Mouse (Mus musculus): ENCODE results near the gene Adarb2. TPM values are rescaled to one million over a fixed set of nuclear protein-coding genes. Genes with fewer than 3 reads are reported as not detected.

Gene Adarb2
- total and polyA plus RNA-seq, 2 experiments = 0.09 TPM; not detected in 1

DNA sequence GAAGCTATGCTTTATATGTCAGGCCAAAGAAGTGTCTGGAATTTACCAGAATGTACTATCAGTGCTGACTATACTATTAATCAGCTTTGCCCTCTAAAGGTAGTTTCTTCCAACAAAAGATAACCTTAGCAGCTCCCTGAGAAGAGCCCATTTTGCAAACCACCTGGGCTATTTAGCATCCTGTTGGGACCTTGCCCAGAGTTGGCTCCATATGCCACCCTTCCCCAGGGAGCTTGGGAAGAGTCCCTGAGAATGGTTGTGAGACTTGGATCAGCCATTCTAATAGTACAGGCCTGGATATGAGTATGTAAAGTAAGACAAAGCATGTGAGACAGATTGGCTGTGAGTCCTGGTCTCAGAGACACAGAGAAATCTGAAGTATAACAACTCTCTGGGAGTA lies 149.7 kb downstream of the Adarb2 start:
- Histone ChIP-seq H3K4me1 (ENCODE audit: control insufficient read depth, insufficient read depth, low read length) (no peaks in the 10 kb centered on the region), H3K9ac (ENCODE audit: low read depth, low read length) (no peak overlapping the region), H3K4me3 (ENCODE audit: insufficient read depth, low read depth, low read length) (no peak overlapping the region), H3K36me3 (ENCODE audit: control insufficient read depth, insufficient read depth, low read length) (no peaks in the 10 kb centered on the region), H3K27ac (replicated peaks; ENCODE audit: insufficient read depth, low read depth, low read length) (no peak overlapping the region), H3K79me2 (ENCODE audit: control insufficient read depth, insufficient read depth, low read length) (no peaks in the 10 kb centered on the region), H3K27me3 (ENCODE audit: control insufficient read depth, insufficient read depth, low read length) (no peaks in the 10 kb centered on the region)
- TF ChIP-seq POLR2A (IDR thresholded peaks at IDR 0.05; ENCODE audit: extremely low read depth, insufficient read depth, low read length) (no peak), CTCF (IDR thresholded peaks at IDR 0.05; ENCODE audit: low read depth, low read length) (no peak)
- DNase-seq (ENCODE audit: extremely low read depth, low read depth, low spot score) = no peak

DNA sequence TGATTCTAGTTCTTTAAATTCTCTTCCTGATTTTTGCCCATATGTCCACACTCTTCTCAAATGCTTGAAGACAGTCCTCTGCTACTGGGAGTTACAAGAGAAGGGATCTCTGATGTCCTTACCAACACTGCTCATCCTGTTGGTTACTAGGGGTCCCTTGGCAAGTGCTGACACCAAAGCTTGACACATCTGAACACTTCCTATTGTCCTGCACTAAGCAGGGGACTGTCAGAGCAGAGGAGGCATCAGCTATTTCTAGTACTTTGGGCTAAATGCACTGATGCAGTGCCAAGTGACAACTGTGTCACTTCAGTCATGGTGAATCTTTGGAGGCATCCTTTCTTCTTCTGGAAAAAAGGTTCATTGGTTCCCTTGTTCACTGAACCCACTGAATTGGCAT lies 150.3 kb downstream of the Adarb2 start:
- H3K36me3 ChIP-seq (ENCODE audit: control insufficient read depth, insufficient read depth, low read length) = no peaks in the 10 kb centered on the region
- H3K9ac ChIP-seq (ENCODE audit: low read depth, low read length) = no peak overlapping the region
- no peak overlapping the region for H3K4me3 ChIP-seq (ENCODE audit: insufficient read depth, low read depth, low read length)
- TF ChIP-seq POLR2A (IDR thresholded peaks at IDR 0.05; ENCODE audit: extremely low read depth, insufficient read depth, low read length) (no peak), CTCF (IDR thresholded peaks at IDR 0.05; ENCODE audit: low read depth, low read length) (no peak)
- no peaks in the 10 kb centered on the region for H3K27me3 ChIP-seq (ENCODE audit: control insufficient read depth, insufficient read depth, low read length)
- H3K79me2 ChIP-seq (ENCODE audit: control insufficient read depth, insufficient read depth, low read length) = no peaks in the 10 kb centered on the region
- H3K27ac ChIP-seq (replicated peaks; ENCODE audit: insufficient read depth, low read depth, low read length) = no peak overlapping the region
- no peaks in the 10 kb centered on the region for H3K4me1 ChIP-seq (ENCODE audit: control insufficient read depth, insufficient read depth, low read length)
- no peak for DNase-seq (ENCODE audit: extremely low read depth, low read depth, low spot score)

DNA sequence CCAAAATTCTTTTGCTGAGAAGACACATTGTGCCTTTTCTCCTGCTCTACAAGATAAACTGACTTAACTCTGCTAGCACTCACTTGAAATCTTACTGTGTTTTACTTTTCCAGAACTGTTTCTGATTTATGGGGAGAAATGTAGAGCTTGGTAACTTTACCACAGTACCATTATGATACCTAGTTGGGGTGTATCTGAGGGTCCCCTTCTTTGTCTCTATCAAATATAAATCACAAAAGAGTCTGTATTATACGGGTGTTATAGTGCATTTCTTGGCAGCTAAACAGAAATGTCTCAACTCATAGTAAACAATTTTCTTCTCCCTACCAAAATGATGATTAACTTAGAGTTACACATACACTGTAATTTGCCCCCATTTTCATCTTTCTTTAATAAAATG lies 162.9 kb downstream of the Adarb2 start:
- Histone ChIP-seq H3K36me3 (ENCODE audit: control insufficient read depth, insufficient read depth, low read length) (no peaks in the 10 kb centered on the region), H3K9ac (ENCODE audit: low read depth, low read length) (no peak overlapping the region), H3K4me3 (ENCODE audit: insufficient read depth, low read depth, low read length) (no peak overlapping the region), H3K79me2 (ENCODE audit: control insufficient read depth, insufficient read depth, low read length) (no peaks in the 10 kb centered on the region), H3K4me1 (ENCODE audit: control insufficient read depth, insufficient read depth, low read length) (no peaks in the 10 kb centered on the region), H3K27ac (replicated peaks; ENCODE audit: insufficient read depth, low read depth, low read length) (no peak overlapping the region), H3K27me3 (ENCODE audit: control insufficient read depth, insufficient read depth, low read length) (no peaks in the 10 kb centered on the region)
- TF ChIP-seq CTCF (IDR thresholded peaks at IDR 0.05; ENCODE audit: low read depth, low read length) = no peak
- TF ChIP-seq POLR2A (IDR thresholded peaks at IDR 0.05; ENCODE audit: extremely low read depth, insufficient read depth, low read length) = no peak
- no peak for DNase-seq (ENCODE audit: extremely low read depth, low read depth, low spot score)
- WGBS = 75% methylated on average over 1 of the region's 1 CpGs

DNA sequence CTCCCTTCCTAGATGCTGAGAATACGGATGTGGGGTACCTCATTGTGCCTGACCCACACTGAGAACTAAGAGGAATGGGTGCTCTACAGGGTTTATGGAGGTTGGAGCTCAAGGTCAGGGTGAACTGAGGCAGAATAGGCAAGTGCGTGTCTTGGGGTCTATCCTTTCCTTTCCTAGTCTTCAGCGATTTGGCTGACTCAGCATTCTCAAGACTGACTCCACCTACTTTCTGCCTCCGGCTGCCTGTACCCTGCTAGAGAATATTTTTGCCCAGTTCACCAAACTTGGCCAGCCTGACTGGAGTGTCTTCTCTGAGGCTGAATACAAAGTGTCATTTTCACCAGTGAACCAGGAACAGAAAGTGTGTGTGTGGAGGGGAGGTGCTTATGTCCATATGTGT lies 163.4 kb downstream of the Adarb2 start:
- Histone ChIP-seq H3K36me3 (ENCODE audit: control insufficient read depth, insufficient read depth, low read length) (no peaks in the 10 kb centered on the region), H3K79me2 (ENCODE audit: control insufficient read depth, insufficient read depth, low read length) (no peaks in the 10 kb centered on the region), H3K9ac (ENCODE audit: low read depth, low read length) (no peak overlapping the region), H3K4me3 (ENCODE audit: insufficient read depth, low read depth, low read length) (no peak overlapping the region), H3K27me3 (ENCODE audit: control insufficient read depth, insufficient read depth, low read length) (no peaks in the 10 kb centered on the region), H3K27ac (replicated peaks; ENCODE audit: insufficient read depth, low read depth, low read length) (no peak overlapping the region), H3K4me1 (ENCODE audit: control insufficient read depth, insufficient read depth, low read length) (no peaks in the 10 kb centered on the region)
- DNase-seq (ENCODE audit: extremely low read depth, low read depth, low spot score) = no peak
- TF ChIP-seq CTCF (IDR thresholded peaks at IDR 0.05; ENCODE audit: low read depth, low read length) = no peak
- TF ChIP-seq POLR2A (IDR thresholded peaks at IDR 0.05; ENCODE audit: extremely low read depth, insufficient read depth, low read length) = no peak
- WGBS = 77% methylated on average over 4 of the region's 4 CpGs

DNA sequence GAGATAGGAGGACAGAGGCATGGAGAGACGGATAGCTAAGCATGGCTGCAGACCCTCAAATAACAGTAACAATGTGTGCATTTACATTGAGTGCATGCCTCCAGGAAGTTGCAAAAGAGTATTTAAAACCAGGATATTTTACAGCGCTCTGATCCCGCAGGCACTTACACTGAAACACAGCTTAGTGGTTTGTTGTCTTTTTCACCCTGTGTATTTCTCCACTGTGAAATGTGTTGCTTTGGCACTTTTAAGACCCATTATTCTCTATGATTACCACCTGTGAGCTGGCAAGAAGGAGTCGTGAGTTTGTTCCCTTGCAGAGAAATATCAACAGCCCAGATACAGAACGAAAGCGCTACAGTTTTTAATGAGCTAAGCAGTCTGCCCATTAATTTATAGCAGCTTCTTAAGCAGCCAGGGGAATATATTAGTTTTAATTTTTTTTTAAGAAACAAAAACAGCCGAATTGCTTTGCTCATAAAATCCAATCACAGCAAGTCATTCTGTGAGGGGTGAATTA lies 167.3 kb downstream of the Adarb2 start:
- Histone ChIP-seq H3K27ac (replicated peaks; ENCODE audit: insufficient read depth, low read depth, low read length) (no peak overlapping the region), H3K4me3 (ENCODE audit: insufficient read depth, low read depth, low read length) (no peak overlapping the region), H3K4me1 (ENCODE audit: control insufficient read depth, insufficient read depth, low read length) (no peaks in the 10 kb centered on the region), H3K27me3 (ENCODE audit: control insufficient read depth, insufficient read depth, low read length) (no peaks in the 10 kb centered on the region), H3K79me2 (ENCODE audit: control insufficient read depth, insufficient read depth, low read length) (no peaks in the 10 kb centered on the region), H3K36me3 (ENCODE audit: control insufficient read depth, insufficient read depth, low read length) (no peaks in the 10 kb centered on the region), H3K9ac (ENCODE audit: low read depth, low read length) (no peak overlapping the region)
- DNase-seq (ENCODE audit: extremely low read depth, low read depth, low spot score) = no peak
- no peak for TF ChIP-seq POLR2A (IDR thresholded peaks at IDR 0.05; ENCODE audit: extremely low read depth, insufficient read depth, low read length)
- no peak for TF ChIP-seq CTCF (IDR thresholded peaks at IDR 0.05; ENCODE audit: low read depth, low read length)
- WGBS = 85% methylated on average over 7 of the region's 7 CpGs

DNA sequence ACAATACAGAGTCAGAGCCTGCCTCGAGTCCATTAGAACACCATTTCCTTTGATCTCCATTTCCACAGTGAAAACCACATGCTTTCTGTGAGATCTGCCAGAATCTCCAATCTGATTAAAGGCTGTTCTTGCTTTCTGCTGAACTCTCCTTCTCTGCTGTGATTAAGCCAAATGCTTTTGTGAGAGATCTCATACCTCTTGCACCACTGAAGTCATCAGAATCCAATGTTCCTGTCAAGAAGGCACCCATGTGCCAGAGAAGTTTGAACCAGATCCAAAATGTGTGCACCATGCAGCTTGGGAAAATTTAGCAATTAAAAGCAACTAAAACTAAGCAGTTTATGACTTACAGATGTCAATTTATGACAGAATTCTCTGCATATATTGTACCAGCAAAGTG lies 185.9 kb downstream of the Adarb2 start:
- WGBS = 44% methylated on average over 1 of the region's 1 CpGs
- Histone ChIP-seq H3K36me3 (ENCODE audit: control insufficient read depth, insufficient read depth, low read length) (no peaks in the 10 kb centered on the region), H3K4me1 (ENCODE audit: control insufficient read depth, insufficient read depth, low read length) (no peaks in the 10 kb centered on the region), H3K79me2 (ENCODE audit: control insufficient read depth, insufficient read depth, low read length) (no peaks in the 10 kb centered on the region), H3K27ac (replicated peaks; ENCODE audit: insufficient read depth, low read depth, low read length) (no peak overlapping the region), H3K27me3 (ENCODE audit: control insufficient read depth, insufficient read depth, low read length) (no peaks in the 10 kb centered on the region), H3K9ac (ENCODE audit: low read depth, low read length) (no peak overlapping the region), H3K4me3 (ENCODE audit: insufficient read depth, low read depth, low read length) (no peak overlapping the region)
- no peak for DNase-seq (ENCODE audit: extremely low read depth, low read depth, low spot score)
- TF ChIP-seq POLR2A (IDR thresholded peaks at IDR 0.05; ENCODE audit: extremely low read depth, insufficient read depth, low read length) (no peak), CTCF (IDR thresholded peaks at IDR 0.05; ENCODE audit: low read depth, low read length) (no peak)
